Mouse (Mus musculus): Measurements from ENCODE around the gene Ptpn22. TPM values are rescaled to one million over a fixed set of nuclear protein-coding genes. Genes with fewer than 3 reads are reported as not detected.

Ptpn22 gene
- polyA plus RNA-seq, 1 experiment from 2014 or later, result 0.82 TPM

DNA sequence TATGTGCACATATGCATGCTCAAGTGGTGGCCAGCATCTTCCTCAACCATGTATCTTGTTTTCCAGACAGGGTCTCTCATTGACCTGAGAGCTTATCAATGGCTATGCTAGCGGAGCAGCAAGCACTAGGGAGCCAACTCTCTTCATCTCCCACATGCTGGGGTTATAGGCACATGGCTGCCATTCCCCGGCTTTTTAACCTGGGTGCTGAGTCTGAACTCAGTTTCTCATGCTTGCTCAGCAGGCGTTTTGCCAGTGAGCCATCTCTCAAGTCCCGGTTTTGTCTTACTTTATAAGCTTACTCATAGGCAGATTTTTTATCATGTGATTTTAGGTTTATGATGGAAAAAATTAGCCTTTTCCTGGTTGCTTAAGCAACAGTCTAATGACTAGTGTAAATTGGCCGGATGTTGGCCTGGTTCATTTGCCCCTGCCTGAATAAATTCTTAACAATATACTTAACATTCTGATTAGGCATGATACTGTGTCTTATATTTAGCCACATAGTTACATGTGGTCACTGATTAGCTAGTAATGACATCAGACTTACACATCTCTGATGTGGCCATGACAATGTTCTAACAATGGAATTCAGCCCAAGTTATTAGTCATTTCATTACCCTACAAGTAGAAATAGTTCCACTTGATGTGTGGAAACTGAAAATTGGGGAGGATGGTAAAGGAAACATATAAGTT is 47.9 kb downstream of the Ptpn22 start:
- 67% methylated on average over 5 of the region's 5 CpGs for WGBS
- Histone ChIP-seq H3K9me3 (replicated peaks) (no peaks in the 10 kb centered on the region), H3K4me3 (no peak overlapping the region), H3K36me3 (no peaks in the 10 kb centered on the region), H3K4me1 (replicated peaks) (no peaks in the 10 kb centered on the region), H3K4me2 (no peak overlapping the region), H3K9ac (no peak overlapping the region), H3K27ac (ENCODE audit: poor library complexity, severe bottlenecking) (no peak overlapping the region), H3K27me3 (replicated peaks) (no peaks in the 10 kb centered on the region)
- no peak for ATAC-seq (ENCODE audit: insufficient number of reproducible peaks, low FRiP score)

DNA sequence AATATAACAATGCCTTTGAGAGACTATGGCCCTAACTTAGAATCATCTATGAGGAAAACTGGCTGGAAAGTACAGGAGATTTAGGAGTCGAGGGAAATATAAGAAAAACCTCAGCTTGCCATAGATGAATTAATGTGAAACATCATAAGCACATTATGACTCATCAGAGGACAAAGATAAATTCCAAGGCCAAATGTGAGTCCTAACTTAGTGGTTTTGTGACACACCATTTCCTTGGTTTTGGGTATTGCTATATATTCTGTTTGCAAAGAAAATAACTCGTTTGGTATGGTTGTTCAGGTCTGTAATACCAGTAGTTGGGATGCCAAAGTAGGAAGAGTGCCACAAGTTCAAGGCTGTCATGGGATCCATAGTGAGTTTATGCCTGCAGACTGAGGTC is 49.2 kb downstream of the Ptpn22 start:
- Histone ChIP-seq H3K4me1 (replicated peaks) (no peaks in the 10 kb centered on the region), H3K27me3 (replicated peaks) (no peaks in the 10 kb centered on the region), H3K4me3 (no peak overlapping the region), H3K9ac (no peak overlapping the region), H3K27ac (ENCODE audit: poor library complexity, severe bottlenecking) (no peak overlapping the region), H3K4me2 (no peak overlapping the region), H3K36me3 (no peaks in the 10 kb centered on the region), H3K9me3 (replicated peaks) (no peaks in the 10 kb centered on the region)
- 58% methylated on average over 2 of the region's 2 CpGs for WGBS
- no peak for ATAC-seq (ENCODE audit: insufficient number of reproducible peaks, low FRiP score)

- WGBS, result 11% methylated on average over 11 of the region's 11 CpGs
- ATAC-seq (ENCODE audit: insufficient number of reproducible peaks, low FRiP score), result peak; percentile 19; the same call in 1 of the 2 replicates
Measured at GRCm38 (mm10) chr3:103913451-103913961, 53.9 kb downstream of the Ptpn22 start.

DNA sequence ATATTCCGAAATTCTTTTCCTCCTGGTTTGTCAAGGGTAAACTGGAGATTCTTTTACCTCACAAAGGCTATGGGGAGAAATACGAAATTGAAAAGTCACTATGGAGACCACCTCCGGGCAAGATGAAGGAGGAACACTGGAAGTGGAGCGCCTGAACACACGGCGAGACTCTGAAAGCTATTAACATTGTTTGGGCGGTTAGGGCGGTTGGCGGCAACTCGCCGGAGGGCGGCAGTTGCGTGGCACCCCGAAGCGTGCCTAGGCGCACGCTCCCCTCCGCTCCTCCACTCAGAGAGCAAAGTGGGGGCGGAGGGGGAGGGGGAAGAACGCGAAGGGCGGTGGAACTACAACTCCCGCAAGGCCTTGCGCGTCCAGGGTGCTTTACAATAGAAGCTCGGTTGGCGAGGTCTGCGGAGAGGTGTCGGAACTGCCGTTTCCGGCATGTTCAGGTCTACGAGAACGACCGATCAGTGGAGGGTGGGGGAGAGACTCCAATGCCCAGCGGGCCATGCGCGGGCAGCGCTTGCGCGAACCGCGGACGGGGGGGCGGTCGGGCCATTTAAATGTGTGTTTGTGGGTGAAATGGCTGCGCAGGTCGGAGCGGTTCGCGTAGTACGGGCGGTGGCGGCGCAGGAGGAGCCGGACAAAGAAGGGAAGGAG is 54.5 kb downstream of the Ptpn22 start, which contains the start of gene Rsbn1:
TSS of gene Rsbn1 (plus strand) at position 111 of the 660 bp plus-strand sequence.
- peaks cover 10% of the 10 kb centered on the region for H3K4me1 ChIP-seq (replicated peaks)
- under 1% methylated on average over 52 of the region's 55 CpGs for WGBS
- no peaks in the 10 kb centered on the region for H3K9me3 ChIP-seq (replicated peaks)
- H3K27ac ChIP-seq (ENCODE audit: poor library complexity, severe bottlenecking), result peak within 1 kb of the TSS; percentile 91
- H3K4me2 ChIP-seq, result peak within 1 kb of the TSS; percentile 85
- no peaks in the 10 kb centered on the region for H3K36me3 ChIP-seq
- H3K9ac ChIP-seq, result peak within 1 kb of the TSS; percentile 94
- peak within 1 kb of the TSS; percentile 86 for H3K4me3 ChIP-seq
- ATAC-seq (ENCODE audit: insufficient number of reproducible peaks, low FRiP score), result peak; percentile 100
- no peaks in the 10 kb centered on the region for H3K27me3 ChIP-seq (replicated peaks)

More at GRCm38 (mm10) chr3:103913451-103913961, 53.9 kb downstream of the Ptpn22 start:
- no peaks in the 10 kb centered on the region for H3K36me3 ChIP-seq
- H3K4me3 ChIP-seq, result peak overlapping the region; percentile 86
- H3K4me2 ChIP-seq, result peak overlapping the region; percentile 85
- peak overlapping the region; percentile 62 for H3K9ac ChIP-seq
- no peaks in the 10 kb centered on the region for H3K9me3 ChIP-seq (replicated peaks)
- H3K27ac ChIP-seq (ENCODE audit: poor library complexity, severe bottlenecking), result peak overlapping the region; percentile 91
- peaks cover 10% of the 10 kb centered on the region for H3K4me1 ChIP-seq (replicated peaks)
- no peaks in the 10 kb centered on the region for H3K27me3 ChIP-seq (replicated peaks)

DNA sequence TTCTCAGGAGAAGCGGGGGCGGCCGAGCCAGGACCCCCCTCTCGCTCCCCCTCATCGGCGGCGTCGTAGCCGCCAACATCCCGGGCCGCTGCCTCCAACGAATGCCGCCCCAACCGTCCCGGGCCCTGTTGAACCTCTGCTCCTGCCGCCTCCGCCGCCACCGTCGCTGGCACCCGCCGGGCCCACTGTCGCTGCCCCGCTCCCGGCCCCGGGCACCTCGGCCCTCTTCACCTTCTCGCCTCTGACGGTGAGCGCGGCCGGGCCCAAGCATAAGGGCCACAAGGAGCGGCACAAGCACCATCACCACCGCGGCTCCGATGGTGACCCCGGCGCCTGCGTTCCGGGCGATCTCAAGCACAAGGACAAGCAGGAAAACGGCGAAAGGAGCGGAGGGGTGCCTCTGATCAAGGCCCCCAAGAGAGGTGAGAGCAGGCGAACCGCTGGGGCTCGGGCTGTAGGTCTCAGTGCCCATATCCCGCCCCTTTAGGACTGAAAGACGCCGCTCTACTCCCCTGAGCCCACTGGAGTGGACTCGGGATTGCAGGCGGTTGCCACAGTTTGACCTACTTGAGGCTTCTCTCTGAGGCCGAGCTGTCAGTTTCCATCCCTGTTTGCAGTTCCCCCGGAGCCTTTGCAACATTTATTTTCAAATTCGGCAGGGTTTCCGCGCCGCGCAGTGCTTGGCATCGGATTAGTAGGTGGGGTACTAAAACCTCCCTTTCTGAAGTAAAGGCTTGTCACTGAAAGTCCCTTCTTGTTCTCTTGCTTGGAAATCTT is 55.3 kb downstream of the Ptpn22 start:
- WGBS, result under 1% methylated on average over 58 of the region's 60 CpGs
- Histone ChIP-seq H3K36me3 (no peaks in the 10 kb centered on the region), H3K9ac (peak overlapping the region; percentile 94), H3K27ac (ENCODE audit: poor library complexity, severe bottlenecking) (peak overlapping the region; percentile 91), H3K27me3 (replicated peaks) (no peaks in the 10 kb centered on the region), H3K4me3 (peak overlapping the region; percentile 86), H3K9me3 (replicated peaks) (no peaks in the 10 kb centered on the region), H3K4me2 (peak overlapping the region; percentile 85), H3K4me1 (replicated peaks) (peaks cover 10% of the 10 kb centered on the region)
- peak; percentile 56 for ATAC-seq (ENCODE audit: insufficient number of reproducible peaks, low FRiP score)

DNA sequence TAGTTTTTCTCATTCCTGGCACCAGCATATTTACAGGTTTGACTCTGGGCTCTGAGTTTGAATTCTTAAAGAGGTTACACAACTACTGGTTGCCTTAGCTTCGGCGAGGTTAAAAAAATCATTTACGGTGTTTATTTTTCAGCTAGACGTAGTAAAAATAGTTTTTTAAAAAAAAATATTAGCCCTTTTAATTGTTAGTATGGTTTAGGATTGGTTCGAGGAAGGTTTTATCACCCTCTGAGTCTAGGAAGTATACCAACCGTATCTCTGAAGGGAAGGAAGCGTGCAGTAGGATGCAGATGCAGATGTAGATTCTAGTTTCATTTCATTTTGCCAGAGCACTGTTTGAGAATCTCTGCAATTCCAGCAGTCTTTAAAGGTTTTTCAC is 55.9 kb downstream of the Ptpn22 start:
- no peaks in the 10 kb centered on the region for H3K27me3 ChIP-seq (replicated peaks)

GRCm38 (mm10) chr3:103916205-103916838 is 56.7 kb downstream of the Ptpn22 start:
- no peaks in the 10 kb centered on the region for H3K9me3 ChIP-seq (replicated peaks)
- peak overlapping the region; percentile 60 for H3K9ac ChIP-seq
- no peaks in the 10 kb centered on the region for H3K27me3 ChIP-seq (replicated peaks)
- no peaks in the 10 kb centered on the region for H3K36me3 ChIP-seq
- H3K4me3 ChIP-seq, result peak overlapping the region; percentile 40
- ATAC-seq (ENCODE audit: insufficient number of reproducible peaks, low FRiP score), result no peak
- peak overlapping the region; percentile 66 for H3K4me2 ChIP-seq
- H3K4me1 ChIP-seq (replicated peaks), result peaks cover 13% of the 10 kb centered on the region
- 35% methylated on average over 5 of the region's 5 CpGs for WGBS
- no peak overlapping the region for H3K27ac ChIP-seq (ENCODE audit: poor library complexity, severe bottlenecking)

More for the DNA sequence above, 55.9 kb downstream of the Ptpn22 start:
- H3K36me3 ChIP-seq, result no peaks in the 10 kb centered on the region
- WGBS, result 4% methylated on average over 7 of the region's 7 CpGs
- peak overlapping the region; percentile 85 for H3K4me2 ChIP-seq
- peak overlapping the region; percentile 91 for H3K27ac ChIP-seq (ENCODE audit: poor library complexity, severe bottlenecking)
- no peak for ATAC-seq (ENCODE audit: insufficient number of reproducible peaks, low FRiP score)
- H3K9ac ChIP-seq, result peak overlapping the region; percentile 94
- H3K4me1 ChIP-seq (replicated peaks), result peaks cover 13% of the 10 kb centered on the region
- peak overlapping the region; percentile 86 for H3K4me3 ChIP-seq
- H3K9me3 ChIP-seq (replicated peaks), result no peaks in the 10 kb centered on the region

GRCm38 (mm10) chr3:103916839-103917237 is 57.2 kb downstream of the Ptpn22 start:
- WGBS, result 67% methylated on average over 3 of the region's 3 CpGs

DNA sequence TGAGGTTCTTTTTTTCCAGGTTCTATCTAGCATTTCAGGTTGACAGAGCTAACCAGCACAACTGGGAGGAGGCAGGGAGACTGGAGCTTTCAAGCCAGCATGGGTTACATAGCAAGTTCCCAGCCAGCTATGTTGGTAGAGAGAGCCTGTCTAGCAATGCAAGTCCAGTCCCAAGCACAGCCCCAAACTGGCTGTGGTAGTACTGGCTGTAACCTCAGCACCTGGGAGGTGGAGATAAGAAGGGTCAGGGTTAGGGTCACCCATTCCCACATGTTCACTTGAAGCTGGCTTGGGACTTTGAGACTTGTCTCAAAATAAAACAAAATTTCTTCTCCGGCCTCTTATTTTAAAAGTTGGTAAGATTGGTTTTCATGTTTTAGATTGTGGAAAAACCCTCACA is 60.5 kb downstream of the Ptpn22 start:
- WGBS, result 92% methylated on average over 1 of the region's 1 CpGs
- Histone ChIP-seq H3K4me2 (no peak overlapping the region), H3K27ac (ENCODE audit: poor library complexity, severe bottlenecking) (no peak overlapping the region), H3K27me3 (replicated peaks) (no peaks in the 10 kb centered on the region), H3K9ac (no peak overlapping the region), H3K9me3 (replicated peaks) (no peaks in the 10 kb centered on the region), H3K4me3 (no peak overlapping the region), H3K4me1 (replicated peaks) (peaks cover 22% of the 10 kb centered on the region), H3K36me3 (no peaks in the 10 kb centered on the region)
- no peak for ATAC-seq (ENCODE audit: insufficient number of reproducible peaks, low FRiP score)

More at GRCm38 (mm10) chr3:103916839-103917237, 57.2 kb downstream of the Ptpn22 start:
- Histone ChIP-seq H3K27me3 (replicated peaks) (no peaks in the 10 kb centered on the region), H3K27ac (ENCODE audit: poor library complexity, severe bottlenecking) (no peak overlapping the region), H3K36me3 (no peaks in the 10 kb centered on the region), H3K4me1 (replicated peaks) (peaks cover 13% of the 10 kb centered on the region), H3K9ac (no peak overlapping the region), H3K4me2 (peak overlapping the region; percentile 66), H3K9me3 (replicated peaks) (no peaks in the 10 kb centered on the region), H3K4me3 (peak overlapping the region; percentile 40)
- no peak for ATAC-seq (ENCODE audit: insufficient number of reproducible peaks, low FRiP score)

- Histone ChIP-seq H3K4me1 (replicated peaks) (peaks cover 15% of the 10 kb centered on the region), H3K27me3 (replicated peaks) (no peaks in the 10 kb centered on the region), H3K9ac (no peak overlapping the region), H3K4me2 (no peak overlapping the region), H3K4me3 (no peak overlapping the region), H3K36me3 (peaks cover 8% of the 10 kb centered on the region; the same call in 1 of the 2 replicates), H3K9me3 (replicated peaks) (no peaks in the 10 kb centered on the region), H3K27ac (ENCODE audit: poor library complexity, severe bottlenecking) (no peak overlapping the region)
- ATAC-seq (ENCODE audit: insufficient number of reproducible peaks, low FRiP score), result no peak
- 68% methylated on average over 3 of the region's 3 CpGs for WGBS
Measured at GRCm38 (mm10) chr3:103925302-103925701, 65.7 kb downstream of the Ptpn22 start.

Data from heart, embryonic 12.5 days (tissue).